ENCODE assay signal across 21 mouse cellular contexts in the genomic region with DNA sequence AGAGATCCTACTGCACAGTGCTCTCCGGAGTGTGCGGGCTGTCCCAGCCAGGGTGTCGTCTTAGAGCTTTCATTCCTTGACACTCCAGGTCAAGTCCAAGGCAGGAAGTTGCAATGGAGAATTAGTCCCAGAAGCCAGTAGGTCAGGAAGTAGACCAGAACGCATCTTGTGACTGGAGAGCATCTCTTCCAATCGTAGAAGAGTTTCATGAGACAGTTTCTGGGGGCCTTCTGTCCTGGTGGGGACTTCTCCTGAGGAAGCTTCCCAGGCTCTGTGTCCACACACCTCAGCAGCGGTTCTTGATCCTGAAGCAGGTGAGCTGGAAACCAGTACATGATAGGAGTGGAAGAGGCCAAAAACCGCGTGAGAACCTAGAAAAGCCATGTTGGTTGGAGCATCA. TPM values are rescaled to one million over a fixed set of nuclear protein-coding genes. Genes with fewer than 3 reads are reported as not detected.
DNase-seq lines count a peak whose midpoint lies in the region; TF ChIP-seq lines count a peak whose summit lies in the region.
"Had no signal": no experiment of that assay in that cellular context is flagged by ENCODE, and none has a peak within 500 bp of the region (broad histone marks: within the 10 kb centered on the region; RNA-seq: fewer than 3 reads in every experiment).

No protein-coding gene starts in this region.

- no peak for TF ChIP-seq POLR2A in spleen, adult 2 months (IDR thresholded peaks at IDR 0.05; ENCODE audit: low read depth, low read length)
- TF ChIP-seq POLR2A in ES-Bruce4 (IDR thresholded peaks at IDR 0.05; ENCODE audit: insufficient read depth, low read length) = no peak

- intact Hi-C loops in heart, postnatal 36 days (cut with DNase I) = no loop called here

- TF ChIP-seq EP300 in ES-Bruce4 (IDR thresholded peaks at IDR 0.05; ENCODE audit: insufficient read depth, low read depth, low read length) = no peak

- H3K27me3 ChIP-seq in spleen, adult 2 months (ENCODE audit: control insufficient read depth, insufficient read depth, low read length) = no peaks in the 10 kb centered on the region
- H3K27me3 ChIP-seq in ES-Bruce4 (ENCODE audit: control insufficient read depth, insufficient read depth, low read length, poor library complexity, severe bottlenecking) = no peaks in the 10 kb centered on the region
- no peaks in the 10 kb centered on the region for H3K27me3 ChIP-seq in limb, embryonic 10.5 days (ENCODE audit: low read depth, poor library complexity, severe bottlenecking)
- H3K27me3 ChIP-seq: embryonic facial prominence, embryonic 12.5 days; forebrain, embryonic 13.5 days; forebrain, embryonic 15.5 days; Patski had no signal

- no peak for TF ChIP-seq CTCF in spleen, adult 2 months (IDR thresholded peaks at IDR 0.05; ENCODE audit: extremely low read depth, insufficient read depth, insufficient read length, insufficient replicate concordance)
- no peak for TF ChIP-seq CTCF in ES-Bruce4 (IDR thresholded peaks at IDR 0.05; ENCODE audit: low read depth, low read length)

- H3K9me3 ChIP-seq in ES-Bruce4 (replicated peaks; ENCODE audit: control insufficient read depth, insufficient read depth, low read length, poor library complexity, severe bottlenecking) = no peaks in the 10 kb centered on the region
- no peaks in the 10 kb centered on the region for H3K9me3 ChIP-seq in limb, embryonic 10.5 days (replicated peaks)
- H3K9me3 ChIP-seq: embryonic facial prominence, embryonic 10.5 days; embryonic facial prominence, embryonic 12.5 days; forebrain, embryonic 13.5 days; forebrain, embryonic 15.5 days; G1E had no signal

- DNase-seq in heart, adult 11 months = peak; percentile 90
- no peak for DNase-seq in heart, postnatal 36 days
- no peak for DNase-seq in spleen, adult 2 months (ENCODE audit: low read depth in 1 of 2, low spot score in 2 of 2)
- DNase-seq in spleen, postnatal 14 days (ENCODE audit: low spot score in 2 of 2) = no peak
- DNase-seq in limb, embryonic 10.5 days (ENCODE audit: low spot score) = no peak
- no peak for DNase-seq in thymus, postnatal 36 days
- DNase-seq in right cerebral cortex, adult 18-20 months = no peak
- DNase-seq: adrenal gland, adult 8-10 months; adrenal gland, postnatal 25 days; cerebellum, adult 18-20 months; cerebellum, adult 8-10 months; cerebellum, postnatal 10 days; cerebellum, postnatal 25 days; forebrain, postnatal 0 days had no signal

- peak overlapping the region; percentile 55 for H3K27ac ChIP-seq in spleen, adult 2 months (ENCODE audit: insufficient read depth, low read length)
- H3K27ac ChIP-seq in ES-Bruce4 (ENCODE audit: insufficient read depth, low read length) = peak overlapping the region; percentile 72
- H3K27ac ChIP-seq in limb, embryonic 10.5 days = 0 out of 2 replicates have a peak overlapping the region, but pooled peaks have one; percentile 15
- H3K27ac ChIP-seq: embryonic facial prominence, embryonic 10.5 days; embryonic facial prominence, embryonic 12.5 days; forebrain, embryonic 13.5 days; forebrain, embryonic 15.5 days had no signal

- 0 out of 2 replicates have a peak overlapping the region, but pooled peaks have one; percentile 2 for H3K9ac ChIP-seq in ES-Bruce4 (ENCODE audit: low read depth, poor library complexity, severe bottlenecking)
- H3K9ac ChIP-seq: embryonic facial prominence, embryonic 12.5 days; forebrain, embryonic 13.5 days; forebrain, embryonic 15.5 days; forebrain, postnatal 0 days had no signal

- peaks cover 34% of the 10 kb centered on the region for H3K4me1 ChIP-seq in spleen, adult 2 months (ENCODE audit: control insufficient read depth, insufficient read depth, insufficient read length)
- no peaks in the 10 kb centered on the region for H3K4me1 ChIP-seq in ES-Bruce4 (ENCODE audit: control insufficient read depth, insufficient read depth, low read length)
- peaks cover 61% of the 10 kb centered on the region for H3K4me1 ChIP-seq in limb, embryonic 10.5 days

- H3K4me3 ChIP-seq in spleen, adult 2 months (ENCODE audit: extremely low read depth, insufficient read depth, insufficient read length) = no peak overlapping the region
- H3K4me3 ChIP-seq in ES-Bruce4 (ENCODE audit: low read depth, low read length) = no peak overlapping the region
- no peak overlapping the region for H3K4me3 ChIP-seq in limb, embryonic 10.5 days
- H3K4me3 ChIP-seq: embryonic facial prominence, embryonic 10.5 days; embryonic facial prominence, embryonic 12.5 days; forebrain, embryonic 13.5 days; forebrain, embryonic 15.5 days had no signal

- no peaks in the 10 kb centered on the region; the same call in 1 of the 2 replicates for H3K36me3 ChIP-seq in spleen, adult 2 months (ENCODE audit: control insufficient read depth, insufficient read depth, low read length)
- H3K36me3 ChIP-seq in ES-Bruce4 (ENCODE audit: control insufficient read depth, insufficient read depth, low read length, poor library complexity, severe bottlenecking) = no peaks in the 10 kb centered on the region
- H3K36me3 ChIP-seq in limb, embryonic 10.5 days = peaks cover 39% of the 10 kb centered on the region

- WGBS in spleen, adult 2 months = 89% methylated on average over 8 of the region's 8 CpGs
- WGBS in limb, embryonic 10.5 days = 91% methylated on average over 8 of the region's 8 CpGs

RNA-seq across cellular contexts. Expression of a gene that starts 10.0 kb away (rescaled TPM):
- total RNA-seq in heart, postnatal 36 days (2021) = 10 to 100 TPM; 10.8 to 11.3 TPM
- 14.5 and 16.0 TPM in 2 replicates for polyA plus RNA-seq in spleen, adult 2 months (2012; rRNA removed)
- 12.8 and 15.2 TPM in 2 replicates for polyA plus RNA-seq in ES-Bruce4 (2011; ENCODE audit: insufficient read depth, insufficient read length, low read depth, missing spikeins)
- polyA plus RNA-seq in limb, embryonic 10.5 days (2016; fragmentation: Nextera tagmentation; extraction: Ambion mirVana) = 17.9 and 19.6 TPM in 2 replicates

RNA-seq across cellular contexts. Expression of a gene that starts 12.5 kb away (rescaled TPM):
- total RNA-seq in heart, postnatal 36 days (2021) = 10 to 100 TPM; 17.2 to 17.3 TPM
- polyA plus RNA-seq in spleen, adult 2 months (2012; rRNA removed) = 133 and 134 TPM in 2 replicates
- polyA plus RNA-seq in ES-Bruce4 (2011; ENCODE audit: insufficient read depth, insufficient read length, low read depth, missing spikeins) = 34.4 and 43.8 TPM in 2 replicates
- polyA plus RNA-seq in limb, embryonic 10.5 days (2016; fragmentation: Nextera tagmentation; extraction: Ambion mirVana) = 3.6 and 4.0 TPM in 2 replicates

Comparison
In these comparisons a context has a peak if more than half of its experiments do, and no peak if none do; other contexts are left out.
1. H3K27ac ChIP-seq: peak in every context shown above with its lines; median percentile 72 in ES-Bruce4; 55 in spleen, adult 2 months; 15 in limb, embryonic 10.5 days.